Mouse (Mus musculus) urinary bladder, adult 2 months (tissue): ENCODE results near the gene Nras. TPM values are rescaled to one million over a fixed set of nuclear protein-coding genes. Genes with fewer than 3 reads are reported as not detected.

Source experiments
- DNase-seq: peaks from one replicate; pipeline ENCODE4 v3.0.0; 2022; ENCODE audit warnings: low spot score
- polyA plus RNA-seq: library from polyadenylated mRNA; depleted of rRNA; stranded (reverse); fragments of >200 nt; gene quantifications from 2 replicates; pipeline ENCODE4 v1.2.3, GENCODE M21; 2012; rRNA removed

Nras gene
- 32.4 and 36.7 TPM in 2 replicates for polyA plus RNA-seq

- DNase-seq = peak; percentile 93
Observed at GRCm38 (mm10) chr3:103058207-103059157, at the start of gene Nras. TSS of gene Nras (plus strand) at chr3:103058285.

- DNase-seq = no peak
Observed at GRCm38 (mm10) chr3:103017350-103017749, 40.7 kb upstream of the Nras start.

DNA sequence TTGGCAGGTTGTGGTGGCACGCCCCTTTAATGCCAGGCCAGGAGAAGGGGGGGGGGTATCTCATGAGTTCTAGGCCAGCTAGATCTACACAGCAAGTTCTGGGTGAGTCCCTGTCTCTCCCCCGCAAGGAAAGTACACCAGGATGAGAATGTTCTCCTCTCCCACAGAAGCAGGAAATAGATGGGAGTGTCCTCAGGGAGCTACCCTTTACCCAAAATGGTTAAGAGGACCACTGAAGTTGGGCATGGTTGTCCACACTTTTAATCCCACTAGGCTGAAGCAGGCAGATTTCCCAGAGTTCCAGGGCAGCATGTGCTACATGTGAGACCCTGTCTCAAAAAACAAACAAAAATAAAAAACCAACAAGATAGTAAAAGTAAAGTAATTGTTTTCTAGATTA lies 38.6 kb upstream of the Nras start:
- no peak for DNase-seq

- peak; percentile 92 for DNase-seq
Observed at GRCm38 (mm10) chr3:103020249-103020942, 37.7 kb upstream of the Nras start, which contains the start of gene Csde1. TSS of gene Csde1 (plus strand) at chr3:103020426.

DNA sequence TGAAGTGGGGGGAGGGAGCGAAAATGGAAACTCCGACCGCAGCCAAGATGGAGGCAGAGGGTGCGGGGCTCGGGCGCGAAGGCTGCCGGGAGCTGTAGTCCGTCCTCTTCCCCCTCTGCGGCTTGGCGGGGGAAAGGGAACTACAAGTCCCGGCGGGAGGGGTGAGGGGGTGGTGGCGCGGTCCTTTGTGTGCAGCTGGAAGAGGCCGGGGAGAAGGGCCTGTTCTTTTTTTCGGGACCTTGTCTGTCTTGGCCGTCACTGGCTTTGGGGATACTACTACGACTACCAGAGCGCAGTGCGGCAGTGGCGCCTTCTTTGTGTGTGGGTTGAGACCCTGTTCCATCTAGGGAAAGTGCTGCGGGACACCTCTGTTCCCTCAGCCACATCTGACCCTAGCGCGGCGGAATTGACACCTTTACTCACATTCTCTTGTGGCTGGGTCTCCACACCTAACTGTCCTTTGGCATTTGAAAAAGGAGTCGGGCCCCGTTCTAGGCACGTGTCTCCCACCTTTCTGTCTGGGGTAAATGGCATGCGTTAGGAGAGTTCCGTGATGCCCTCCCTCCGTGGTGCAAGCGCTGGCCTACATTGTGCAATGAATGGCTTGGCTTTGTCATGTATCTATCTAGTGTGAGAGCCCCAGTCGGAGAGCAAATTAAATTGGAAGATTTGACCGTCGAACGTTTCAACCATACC lies 37.0 kb upstream of the Nras start:
- DNase-seq = peak; percentile 82

GRCm38 (mm10) chr3:103026174-103026573 lies 31.9 kb upstream of the Nras start:
- DNase-seq = no peak

DNA sequence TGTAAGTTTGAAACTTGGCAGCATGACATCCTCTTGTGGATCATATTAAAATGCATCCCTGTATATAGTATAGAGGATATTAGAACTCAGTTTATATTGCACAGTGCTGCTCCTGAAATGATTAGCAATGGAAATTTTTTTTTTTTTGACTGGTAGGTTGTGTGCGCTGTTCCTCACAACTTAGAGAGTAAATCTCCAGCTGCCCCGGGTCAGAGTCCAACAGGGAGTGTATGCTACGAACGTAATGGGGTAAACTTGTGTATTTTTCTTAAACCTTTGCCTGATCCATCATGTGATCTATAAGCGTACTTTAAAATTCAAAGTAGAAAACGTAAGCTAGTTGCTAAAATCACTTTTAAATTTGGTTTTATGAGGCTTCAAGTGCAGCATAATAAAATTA lies 17.8 kb upstream of the Nras start:
- no peak for DNase-seq

DNA sequence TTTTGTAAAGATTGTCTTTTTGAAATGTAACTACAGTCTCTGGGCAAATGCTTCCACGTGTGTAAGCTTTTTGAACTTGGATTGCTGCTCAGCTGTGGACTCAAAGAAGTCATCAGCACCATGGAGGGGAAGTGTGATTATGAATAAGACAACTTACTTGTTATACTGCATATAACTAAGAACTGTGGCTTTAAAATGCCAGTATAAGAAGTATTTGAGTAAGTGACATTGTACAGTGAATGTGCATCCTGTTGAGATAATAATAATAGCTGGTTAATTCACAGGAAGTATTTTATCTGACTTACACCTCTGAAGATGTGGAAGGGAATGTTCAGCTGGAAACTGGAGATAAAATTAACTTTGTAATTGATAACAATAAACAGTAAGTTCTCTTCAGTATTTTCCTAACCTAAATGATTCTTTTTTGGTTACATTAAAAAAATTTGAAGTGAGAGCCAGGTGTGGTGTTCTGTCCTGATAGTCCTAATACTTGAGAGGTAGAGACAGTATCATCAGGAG lies 17.2 kb upstream of the Nras start:
- no peak for DNase-seq

- DNase-seq = no peak
Observed at GRCm38 (mm10) chr3:103056016-103056595, 2.0 kb upstream of the Nras start.

DNA sequence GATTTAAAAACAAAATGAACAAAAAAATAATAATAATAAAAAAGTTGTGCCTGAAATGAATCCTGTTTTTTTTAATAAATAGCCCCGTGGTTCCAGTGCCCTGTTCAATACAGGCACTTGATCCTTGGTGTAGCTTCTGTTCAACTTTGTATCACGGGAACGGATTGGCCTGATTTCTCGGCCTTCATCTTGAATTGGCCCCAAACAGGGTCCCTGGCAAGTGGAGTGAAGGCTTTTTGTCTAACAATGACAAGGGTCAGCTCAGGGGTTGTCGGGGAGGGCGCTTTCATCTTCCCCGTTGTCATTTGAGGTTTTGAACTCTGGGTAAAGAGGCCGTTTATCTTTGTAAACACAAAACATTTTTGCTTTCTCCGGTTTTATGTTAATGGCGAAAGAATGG lies 333 bp upstream of the Nras start:
- DNase-seq = no peak

- DNase-seq = no peak
Observed at GRCm38 (mm10) chr3:103066927-103067326, 8.8 kb downstream of the Nras start.

GRCm38 (mm10) chr3:103068971-103069370 lies 10.9 kb downstream of the Nras start:
- no peak for DNase-seq

DNA sequence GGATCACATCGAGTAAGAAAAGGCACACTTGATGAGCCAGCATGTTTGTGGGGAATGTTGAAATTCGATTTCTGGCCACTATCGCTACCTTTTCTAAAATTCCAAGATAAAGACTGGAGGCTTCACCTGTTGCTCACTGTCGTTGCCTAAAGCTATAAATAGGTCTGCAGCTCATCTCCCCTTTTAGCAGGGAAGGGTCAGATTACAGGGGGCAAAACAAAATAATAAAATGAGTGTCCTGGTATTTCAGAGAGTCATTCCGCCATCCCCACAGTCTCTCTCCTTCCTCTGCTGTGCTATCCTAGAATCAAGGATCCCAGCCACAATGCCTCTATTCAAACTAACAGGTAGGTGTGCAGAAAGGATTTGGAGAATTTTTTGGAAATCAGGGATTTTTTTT lies 15.7 kb downstream of the Nras start, which contains the start of gene Ampd1:
Gene Ampd1 (plus strand): TSS at position 244 of the 400 bp plus-strand sequence.
- no peak for DNase-seq

GRCm38 (mm10) chr3:103075871-103076270 lies 17.8 kb downstream of the Nras start:
- no peak for DNase-seq

DNA sequence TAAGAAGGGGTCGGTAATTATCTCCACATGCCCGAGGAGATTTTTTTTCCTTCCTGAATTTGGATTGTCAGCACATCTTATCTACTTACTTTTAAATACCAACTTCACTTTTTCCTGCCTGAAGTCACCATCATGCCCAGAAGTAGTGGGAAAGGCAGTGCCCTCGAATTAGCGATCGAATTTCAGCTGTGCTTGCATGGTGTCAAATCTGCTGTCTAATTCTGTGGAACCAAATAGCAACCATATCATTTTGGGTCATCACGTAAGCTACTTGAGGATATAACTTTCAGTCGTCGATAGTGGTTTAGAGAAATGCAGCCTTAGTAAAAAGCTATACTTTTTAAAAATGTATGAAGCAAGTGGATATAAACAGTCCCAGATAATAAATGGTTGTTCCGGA lies 18.4 kb downstream of the Nras start:
- DNase-seq = no peak

DNA sequence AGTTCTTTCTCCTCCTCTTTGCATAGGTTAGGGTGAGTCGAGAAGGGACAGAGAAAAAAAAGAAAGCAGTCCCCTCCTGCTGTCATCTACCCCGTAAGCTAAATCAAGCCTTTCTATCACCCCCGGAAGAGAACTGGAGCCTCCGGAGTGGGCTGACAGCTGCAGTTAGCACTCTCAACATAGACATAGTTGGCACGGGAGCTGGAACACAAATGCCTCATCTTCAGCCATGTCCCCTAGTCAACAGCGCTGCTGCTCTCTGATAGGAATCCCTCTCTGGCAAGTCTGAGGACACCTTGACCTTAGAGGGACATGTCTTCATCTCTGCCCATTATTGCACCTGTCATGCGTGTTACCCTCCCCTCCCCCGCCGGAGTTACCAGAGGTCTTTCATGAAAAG lies 21.2 kb downstream of the Nras start:
- DNase-seq = no peak

DNA sequence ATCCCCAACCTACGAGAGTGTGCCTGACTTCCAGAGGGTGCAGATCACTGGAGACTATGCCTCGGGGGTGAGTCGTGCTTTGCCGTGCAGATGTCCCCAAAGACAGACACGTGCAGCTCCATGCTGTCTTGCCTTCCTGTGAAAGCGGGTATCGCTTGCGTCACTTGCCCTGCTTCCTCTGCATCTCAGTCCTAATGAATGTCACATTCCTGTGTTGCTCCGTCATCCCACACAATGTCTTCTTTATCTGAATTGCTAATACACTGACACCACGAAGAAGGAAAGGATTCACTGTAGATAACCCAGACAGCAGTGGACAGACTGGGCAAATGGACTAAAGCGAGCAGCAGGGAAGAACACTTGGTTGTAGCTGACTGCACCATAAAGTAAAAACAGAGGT lies 23.0 kb downstream of the Nras start:
- no peak for DNase-seq

DNA sequence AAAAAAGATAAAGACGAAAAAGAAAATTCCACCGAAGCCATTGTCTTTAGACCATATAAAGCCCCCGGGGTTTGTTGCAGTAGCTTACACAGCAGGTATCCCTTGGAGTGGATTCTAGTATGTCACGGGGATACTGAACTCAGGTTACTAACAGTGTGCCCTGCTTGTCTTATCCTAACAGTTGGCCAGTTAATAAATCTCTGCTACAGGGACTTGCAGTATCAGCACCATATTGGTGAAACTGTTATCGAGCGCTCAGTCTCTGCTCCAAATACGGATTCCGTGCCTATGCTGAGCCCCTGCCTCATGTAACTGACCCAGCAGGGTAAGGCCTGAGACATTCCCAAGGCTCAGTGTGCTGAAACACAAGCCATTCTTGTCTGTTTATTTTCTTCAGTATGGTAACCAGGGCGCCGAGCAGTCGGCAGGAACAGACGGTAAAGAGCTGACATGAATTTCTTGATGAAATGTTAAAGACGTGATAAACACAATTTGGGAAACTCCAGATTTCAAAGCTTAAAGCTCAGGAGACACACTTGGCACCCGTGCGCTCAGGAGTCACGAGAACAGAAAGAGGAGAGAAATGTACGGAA lies 23.9 kb downstream of the Nras start:
- DNase-seq = no peak

DNA sequence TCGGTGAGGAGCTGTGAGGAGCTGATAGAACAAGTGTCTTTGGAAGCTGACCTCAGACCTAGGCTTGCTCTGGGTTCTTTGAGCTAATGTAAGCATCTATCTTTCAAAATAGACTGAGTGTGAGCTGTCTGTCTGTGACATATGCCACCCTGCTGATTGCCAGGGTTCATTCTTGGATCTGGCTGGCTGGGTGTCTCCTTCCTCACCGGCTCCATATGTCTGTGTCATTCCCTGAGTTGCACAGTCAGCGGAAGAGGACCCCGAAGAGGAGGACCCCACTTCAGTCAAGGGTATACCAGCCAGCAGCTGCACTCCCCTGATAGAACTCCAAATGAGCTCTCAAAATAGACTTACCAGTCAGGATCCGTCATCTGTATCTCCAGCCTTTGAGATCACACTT lies 24.7 kb downstream of the Nras start:
- DNase-seq = no peak

DNA sequence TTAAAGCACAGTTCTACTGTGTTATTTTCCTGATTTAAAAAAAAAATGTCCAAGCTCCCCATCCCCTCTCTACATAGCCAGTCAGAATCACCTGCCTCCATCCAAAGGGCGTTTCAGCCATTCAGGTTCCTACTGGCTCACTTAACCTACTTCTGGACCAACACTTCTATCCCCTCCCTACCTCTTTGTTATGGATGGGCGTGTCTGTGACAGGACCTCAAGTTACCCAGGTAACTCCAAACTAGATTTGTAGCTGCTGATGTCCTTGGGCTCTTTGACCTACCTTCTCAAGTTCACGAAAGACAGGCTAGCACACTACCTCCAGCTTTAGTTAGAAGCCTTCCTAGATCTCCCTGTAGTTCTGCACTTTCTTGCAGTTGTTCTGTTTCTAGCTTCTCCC lies 27.9 kb downstream of the Nras start:
- no peak for DNase-seq

GRCm38 (mm10) chr3:103091753-103092152 lies 33.7 kb downstream of the Nras start:
- no peak for DNase-seq
